Comparison of ENCODE assay signal across 31 mouse cellular contexts in genomic region chr1:63579153-63579552, GRCm38 (mm10). TPM values are rescaled to one million over a fixed set of nuclear protein-coding genes. Genes with fewer than 3 reads are reported as not detected.
DNase-seq lines count a peak whose midpoint lies in the region; ATAC-seq and TF ChIP-seq lines count a peak whose summit lies in the region.
"Had no signal": no experiment of that assay in that cellular context is flagged by ENCODE, and none has a peak within 500 bp of the region (broad histone marks: within the 10 kb centered on the region; RNA-seq: fewer than 3 reads in every experiment).

No protein-coding gene starts in this region.

- peak; percentile 55 for DNase-seq in forebrain, embryonic 14.5 days (ENCODE audit: low spot score)
- DNase-seq in forebrain, embryonic 11.5 days (ENCODE audit: low spot score), result no peak
- peak; percentile 29 for DNase-seq in midbrain, embryonic 14.5 days
- DNase-seq in brain, embryonic 14.5 days (ENCODE audit: low read depth), result peak; percentile 64
- DNase-seq in left cerebral cortex, postnatal 36 days (ENCODE audit: low spot score in 2 of 2), result no peak
- DNase-seq in adrenal gland, adult 2 months, result no peak
- DNase-seq: adrenal gland, postnatal 14 days; B cell, adult 2 months; cerebellum, adult 18-20 months; cerebellum, adult 9-10 months; cerebellum, postnatal 14 days; gastrocnemius, postnatal 25 days; heart, adult 18-20 months; heart, postnatal 14 days; heart, postnatal 4 days; kidney, adult 11 months had no signal

- no peaks in the 10 kb centered on the region for H3K9me3 ChIP-seq in forebrain, embryonic 14.5 days (replicated peaks; ENCODE audit: control insufficient read depth, low read length)
- no peaks in the 10 kb centered on the region for H3K9me3 ChIP-seq in forebrain, embryonic 11.5 days (ENCODE audit: control insufficient read depth, low read length)
- no peaks in the 10 kb centered on the region for H3K9me3 ChIP-seq in midbrain, embryonic 14.5 days (ENCODE audit: control insufficient read depth, low read length)
- H3K9me3 ChIP-seq in midbrain, embryonic 16.5 days (replicated peaks; ENCODE audit: control insufficient read depth, low read length, poor library complexity, severe bottlenecking), result no peaks in the 10 kb centered on the region
- H3K9me3 ChIP-seq: G1E; heart, embryonic 12.5 days; heart, embryonic 15.5 days; hindbrain, embryonic 15.5 days; intestine, embryonic 15.5 days had no signal

- H3K27me3 ChIP-seq in forebrain, embryonic 14.5 days (replicated peaks; ENCODE audit: control insufficient read depth, insufficient read depth, low read length), result no peaks in the 10 kb centered on the region
- H3K27me3 ChIP-seq in forebrain, embryonic 11.5 days (ENCODE audit: control insufficient read depth, insufficient read depth, low read length), result no peaks in the 10 kb centered on the region
- no peaks in the 10 kb centered on the region for H3K27me3 ChIP-seq in midbrain, embryonic 14.5 days (ENCODE audit: control insufficient read depth, insufficient read depth, low read length)
- no peaks in the 10 kb centered on the region for H3K27me3 ChIP-seq in midbrain, embryonic 16.5 days (ENCODE audit: control insufficient read depth, insufficient read depth, low read depth, low read length)
- H3K27me3 ChIP-seq: CH12.LX; heart, embryonic 12.5 days; heart, embryonic 15.5 days; hindbrain, embryonic 15.5 days; intestine, embryonic 15.5 days had no signal

- H3K27ac ChIP-seq in forebrain, embryonic 14.5 days (ENCODE audit: low read depth, low read length), result no peak overlapping the region
- no peak overlapping the region for H3K27ac ChIP-seq in forebrain, embryonic 11.5 days (ENCODE audit: low read depth, low read length)
- H3K27ac ChIP-seq in midbrain, embryonic 14.5 days (replicated peaks; ENCODE audit: low read depth, low read length), result no peak overlapping the region
- no peak overlapping the region for H3K27ac ChIP-seq in midbrain, embryonic 16.5 days (ENCODE audit: low read length)
- H3K27ac ChIP-seq: heart, embryonic 15.5 days; hindbrain, embryonic 15.5 days; intestine, embryonic 15.5 days had no signal

- H3K36me3 ChIP-seq in forebrain, embryonic 14.5 days (ENCODE audit: control insufficient read depth, insufficient read depth, low read length), result no peaks in the 10 kb centered on the region
- no peaks in the 10 kb centered on the region for H3K36me3 ChIP-seq in forebrain, embryonic 11.5 days (ENCODE audit: control insufficient read depth, insufficient read depth, low read length)
- H3K36me3 ChIP-seq in midbrain, embryonic 14.5 days (ENCODE audit: control insufficient read depth, insufficient read depth, low read length), result no peaks in the 10 kb centered on the region
- H3K36me3 ChIP-seq in midbrain, embryonic 16.5 days (ENCODE audit: control insufficient read depth, insufficient read depth, low read length), result no peaks in the 10 kb centered on the region
- H3K36me3 ChIP-seq: G1E; heart, embryonic 12.5 days; heart, embryonic 15.5 days; hindbrain, embryonic 15.5 days; intestine, embryonic 15.5 days had no signal

- intact Hi-C loops in left cerebral cortex, postnatal 36 days (cut with DNase I), result no loop called here

- no peak overlapping the region for H3K9ac ChIP-seq in forebrain, embryonic 14.5 days (ENCODE audit: low read length)
- no peak overlapping the region for H3K9ac ChIP-seq in forebrain, embryonic 11.5 days (ENCODE audit: low read length)
- no peak overlapping the region for H3K9ac ChIP-seq in midbrain, embryonic 14.5 days (replicated peaks; ENCODE audit: low read length)
- H3K9ac ChIP-seq in midbrain, embryonic 16.5 days (ENCODE audit: low read depth, low read length), result no peak overlapping the region
- H3K9ac ChIP-seq: heart, embryonic 12.5 days; heart, embryonic 15.5 days; hindbrain, embryonic 15.5 days; intestine, embryonic 15.5 days had no signal

- 73% methylated on average over 8 of the region's 8 CpGs for WGBS in forebrain, embryonic 14.5 days
- 83% methylated on average over 8 of the region's 8 CpGs for WGBS in forebrain, embryonic 11.5 days
- WGBS in midbrain, embryonic 14.5 days, result 82% methylated on average over 8 of the region's 8 CpGs
- 65% methylated on average over 8 of the region's 8 CpGs for WGBS in midbrain, embryonic 16.5 days

- TF ChIP-seq CTCF in brain, embryonic 14.5 days (IDR thresholded peaks at IDR 0.05; ENCODE audit: borderline replicate concordance, extremely low read depth, insufficient read depth, insufficient read length), result no peak

- H3K4me1 ChIP-seq in forebrain, embryonic 14.5 days (ENCODE audit: control insufficient read depth, insufficient read depth, low read length), result peaks cover 2% of the 10 kb centered on the region; the same call in 1 of the 2 replicates
- peaks cover 3% of the 10 kb centered on the region for H3K4me1 ChIP-seq in forebrain, embryonic 11.5 days (replicated peaks; ENCODE audit: control insufficient read depth, insufficient read depth, low read length)
- peaks cover 2% of the 10 kb centered on the region for H3K4me1 ChIP-seq in midbrain, embryonic 14.5 days (ENCODE audit: control insufficient read depth, insufficient read depth, low read length)
- H3K4me1 ChIP-seq in midbrain, embryonic 16.5 days (ENCODE audit: control insufficient read depth, insufficient read depth, low read length), result peaks cover 3% of the 10 kb centered on the region
- H3K4me1 ChIP-seq: heart, embryonic 12.5 days; heart, embryonic 15.5 days; intestine, embryonic 15.5 days had no signal

- H3K4me3 ChIP-seq in forebrain, embryonic 14.5 days (ENCODE audit: low read depth, low read length), result no peak overlapping the region
- no peak overlapping the region for H3K4me3 ChIP-seq in forebrain, embryonic 11.5 days (ENCODE audit: low read depth, low read length)
- H3K4me3 ChIP-seq in midbrain, embryonic 14.5 days (replicated peaks; ENCODE audit: low read depth, low read length), result no peak overlapping the region
- no peak overlapping the region for H3K4me3 ChIP-seq in midbrain, embryonic 16.5 days (ENCODE audit: low read depth, low read length)
- H3K4me3 ChIP-seq: heart, embryonic 12.5 days; heart, embryonic 15.5 days; hindbrain, embryonic 15.5 days; intestine, embryonic 15.5 days had no signal

- no peak overlapping the region for H3K4me2 ChIP-seq in forebrain, embryonic 14.5 days (ENCODE audit: low read length)
- no peak overlapping the region for H3K4me2 ChIP-seq in forebrain, embryonic 11.5 days (ENCODE audit: low read depth, low read length, severe bottlenecking)
- no peak overlapping the region for H3K4me2 ChIP-seq in midbrain, embryonic 14.5 days (ENCODE audit: low read length)
- H3K4me2 ChIP-seq in midbrain, embryonic 16.5 days (ENCODE audit: low read length), result no peak overlapping the region
- H3K4me2 ChIP-seq: heart, embryonic 12.5 days; heart, embryonic 15.5 days; hindbrain, embryonic 15.5 days; intestine, embryonic 15.5 days had no signal

- no peak for TF ChIP-seq POLR2A in brain, embryonic 14.5 days (IDR thresholded peaks at IDR 0.05; ENCODE audit: borderline replicate concordance, extremely low read depth, insufficient read depth, insufficient read length, poor library complexity, severe bottlenecking)

- ATAC-seq in forebrain, embryonic 14.5 days, result no peak
- no peak for ATAC-seq in forebrain, embryonic 11.5 days (replicated peaks; ENCODE audit: low FRiP score)
- ATAC-seq in midbrain, embryonic 14.5 days (ENCODE audit: low FRiP score, low TSS enrichment), result no peak
- no peak for ATAC-seq in midbrain, embryonic 16.5 days
- ATAC-seq: intestine, embryonic 15.5 days; Patski had no signal

RNA-seq across cellular contexts. Expression of gene Gm39653, which starts 36.6 kb away (rescaled TPM):
- not detected in 2 replicates for polyA plus RNA-seq in forebrain, embryonic 14.5 days (2014; fragmentation: Nextera tagmentation; extraction: Ambion mirVana)
- polyA plus RNA-seq in forebrain, embryonic 11.5 days (2014; fragmentation: Nextera tagmentation; extraction: Ambion mirVana), result not detected in 2 replicates
- polyA plus RNA-seq in midbrain, embryonic 14.5 days (2014; fragmentation: Nextera tagmentation; extraction: Ambion mirVana), result not detected in 2 replicates
- polyA plus RNA-seq in midbrain, embryonic 16.5 days (2015; fragmentation: Nextera tagmentation; extraction: Ambion mirVana), result not detected in 2 replicates
- polyA plus RNA-seq in brain, embryonic 14.5 days (2012; rRNA removed), result not detected in 2 replicates
- total RNA-seq in left cerebral cortex, postnatal 36 days (2021), result under 1 TPM in 1 of 2 experiments, not detected in 1; 0.86 TPM
- total RNA-seq in adrenal gland, adult 2 months (2021), result not detected
- polyA plus RNA-seq in adrenal gland, adult 2 months (2012; rRNA removed), result not detected in 2 replicates
- total RNA-seq: adrenal gland, adult 18-20 months; adrenal gland, postnatal 14 days; adrenal gland, postnatal 4 days; CH12.LX; G1E; gastrocnemius, adult 8-10 months; gastrocnemius, postnatal 25 days; heart, adult 18-20 months; heart, postnatal 14 days; heart, postnatal 4 days had no signal
- polyA plus RNA-seq: embryonic facial prominence, embryonic 11.5 days; embryonic facial prominence, embryonic 14.5 days; G1E; gonadal fat pad, adult 2 months; heart, embryonic 12.5 days; heart, embryonic 15.5 days; hindbrain, embryonic 11.5 days; hindbrain, embryonic 15.5 days; intestine, embryonic 15.5 days; Patski had no signal

Comparison
In these comparisons a context has a peak if more than half of its experiments do, and no peak if none do; other contexts are left out.
1. DNase-seq: peak in forebrain, embryonic 14.5 days (single experiment), midbrain, embryonic 14.5 days (single experiment) and brain, embryonic 14.5 days (single experiment); none in forebrain, embryonic 11.5 days (single experiment), left cerebral cortex, postnatal 36 days (0 of 2) and adrenal gland, adult 2 months (single experiment).